Mouse (Mus musculus): ENCODE data around the gene Tpx2. TPM values are rescaled to one million over a fixed set of nuclear protein-coding genes. Genes with fewer than 3 reads are reported as not detected.

The Tpx2 gene
- polyA plus RNA-seq, 1 experiment = 20.8 TPM

GRCm38 (mm10) chr2:152811336-152812165 lies 36.2 kb upstream of the Tpx2 start:
- DNase-seq (ENCODE audit: low read depth) = no peak
- no peak for TF ChIP-seq POLR2A (IDR thresholded peaks at IDR 0.05; ENCODE audit: borderline replicate concordance, extremely low read depth, insufficient read depth, insufficient read length, poor library complexity, severe bottlenecking)
- no peak for TF ChIP-seq CTCF (IDR thresholded peaks at IDR 0.05; ENCODE audit: borderline replicate concordance, extremely low read depth, insufficient read depth, insufficient read length)

GRCm38 (mm10) chr2:152813232-152813631 lies 34.5 kb upstream of the Tpx2 start:
- TF ChIP-seq CTCF (IDR thresholded peaks at IDR 0.05; ENCODE audit: borderline replicate concordance, extremely low read depth, insufficient read depth, insufficient read length) (no peak), POLR2A (IDR thresholded peaks at IDR 0.05; ENCODE audit: borderline replicate concordance, extremely low read depth, insufficient read depth, insufficient read length, poor library complexity, severe bottlenecking) (no peak)
- DNase-seq (ENCODE audit: low read depth) = no peak

GRCm38 (mm10) chr2:152814213-152814874 lies 33.4 kb upstream of the Tpx2 start:
- DNase-seq (ENCODE audit: low read depth) = no peak
- TF ChIP-seq POLR2A (IDR thresholded peaks at IDR 0.05; ENCODE audit: borderline replicate concordance, extremely low read depth, insufficient read depth, insufficient read length, poor library complexity, severe bottlenecking) = no peak

GRCm38 (mm10) chr2:152815879-152816656 lies 31.7 kb upstream of the Tpx2 start:
- TF ChIP-seq POLR2A (IDR thresholded peaks at IDR 0.05; ENCODE audit: borderline replicate concordance, extremely low read depth, insufficient read depth, insufficient read length, poor library complexity, severe bottlenecking) = no peak
- no peak for TF ChIP-seq CTCF (IDR thresholded peaks at IDR 0.05; ENCODE audit: borderline replicate concordance, extremely low read depth, insufficient read depth, insufficient read length)

GRCm38 (mm10) chr2:152816657-152817348 lies 31.0 kb upstream of the Tpx2 start:
- TF ChIP-seq POLR2A (IDR thresholded peaks at IDR 0.05; ENCODE audit: borderline replicate concordance, extremely low read depth, insufficient read depth, insufficient read length, poor library complexity, severe bottlenecking) = no peak
- TF ChIP-seq CTCF (IDR thresholded peaks at IDR 0.05; ENCODE audit: borderline replicate concordance, extremely low read depth, insufficient read depth, insufficient read length) = no peak
- no peak for DNase-seq (ENCODE audit: low read depth)

More at GRCm38 (mm10) chr2:152815879-152816656, 31.7 kb upstream of the Tpx2 start:
- DNase-seq (ENCODE audit: low read depth) = no peak

GRCm38 (mm10) chr2:152817596-152818291 lies 30.0 kb upstream of the Tpx2 start:
- TF ChIP-seq CTCF (IDR thresholded peaks at IDR 0.05; ENCODE audit: borderline replicate concordance, extremely low read depth, insufficient read depth, insufficient read length) = no peak
- no peak for TF ChIP-seq POLR2A (IDR thresholded peaks at IDR 0.05; ENCODE audit: borderline replicate concordance, extremely low read depth, insufficient read depth, insufficient read length, poor library complexity, severe bottlenecking)
- peak; percentile 85 for DNase-seq (ENCODE audit: low read depth)

- TF ChIP-seq CTCF (IDR thresholded peaks at IDR 0.05; ENCODE audit: borderline replicate concordance, extremely low read depth, insufficient read depth, insufficient read length) = no peak
- no peak for TF ChIP-seq POLR2A (IDR thresholded peaks at IDR 0.05; ENCODE audit: borderline replicate concordance, extremely low read depth, insufficient read depth, insufficient read length, poor library complexity, severe bottlenecking)
- DNase-seq (ENCODE audit: low read depth) = no peak
Measured at GRCm38 (mm10) chr2:152818679-152819078, 29.1 kb upstream of the Tpx2 start.

GRCm38 (mm10) chr2:152819097-152819624 lies 28.6 kb upstream of the Tpx2 start:
- no peak for DNase-seq (ENCODE audit: low read depth)
- TF ChIP-seq POLR2A (IDR thresholded peaks at IDR 0.05; ENCODE audit: borderline replicate concordance, extremely low read depth, insufficient read depth, insufficient read length, poor library complexity, severe bottlenecking) = no peak
- TF ChIP-seq CTCF (IDR thresholded peaks at IDR 0.05; ENCODE audit: borderline replicate concordance, extremely low read depth, insufficient read depth, insufficient read length) = no peak

- peak; percentile 32 for DNase-seq (ENCODE audit: low read depth)
- TF ChIP-seq POLR2A (IDR thresholded peaks at IDR 0.05; ENCODE audit: borderline replicate concordance, extremely low read depth, insufficient read depth, insufficient read length, poor library complexity, severe bottlenecking) (no peak), CTCF (IDR thresholded peaks at IDR 0.05; ENCODE audit: borderline replicate concordance, extremely low read depth, insufficient read depth, insufficient read length) (no peak)
Measured at GRCm38 (mm10) chr2:152819926-152820325, 27.8 kb upstream of the Tpx2 start.

- TF ChIP-seq POLR2A (IDR thresholded peaks at IDR 0.05; ENCODE audit: borderline replicate concordance, extremely low read depth, insufficient read depth, insufficient read length, poor library complexity, severe bottlenecking) (no peak), CTCF (IDR thresholded peaks at IDR 0.05; ENCODE audit: borderline replicate concordance, extremely low read depth, insufficient read depth, insufficient read length) (no peak)
- DNase-seq (ENCODE audit: low read depth) = peak; percentile 54
Measured at GRCm38 (mm10) chr2:152820369-152820768, 27.4 kb upstream of the Tpx2 start.

All from brain, embryonic 14.5 days (tissue).